Mouse (Mus musculus) CH12.LX (cell line): Measurements from ENCODE around the gene Cda. TPM values are rescaled to one million over a fixed set of nuclear protein-coding genes. Genes with fewer than 3 reads are reported as not detected.

ENCODE experiments used
- DNase-seq: peaks from one replicate; pipeline ENCODE4 v3.0.0-alpha.2; 2013; ENCODE audit errors: extremely low read depth
- H3K27ac ChIP-seq: 2 replicates; pipeline ENCODE4 v1.5.1; 2012; ENCODE audit warnings: low read depth, mild to moderate bottlenecking, control low read depth, moderate library complexity; ENCODE audit not compliant: insufficient read depth
- H3K27me3 ChIP-seq: replicated peaks from 2 replicates; pipeline ENCODE3; 2012; ENCODE audit warnings: inconsistent platforms
- H3K36me3 ChIP-seq, 2 experiments: replicated peaks in 1 of 2; 2 replicates each; pipeline versions ENCODE3 to v1.6.1; 2012; ENCODE audit warnings: inconsistent platforms in 1 of 2, low read length in 1 of 2, mild to moderate bottlenecking in 1 of 2, mixed read lengths in 1 of 2, moderate library complexity in 1 of 2; ENCODE audit not compliant: control insufficient read depth in 1 of 2, insufficient read depth in 1 of 2
- H3K4me1 ChIP-seq, 2 experiments: 2 replicates each; pipeline ENCODE4 v1.6.1; 2012; ENCODE audit warnings: inconsistent platforms in 1 of 2, moderate library complexity in 1 of 2; ENCODE audit not compliant: insufficient read depth in 2 of 2, control insufficient read depth in 1 of 2
- H3K4me2 ChIP-seq: 2 replicates; pipeline ENCODE4 v1.6.1; 2012; ENCODE audit warnings: low read depth, mild to moderate bottlenecking, control low read depth; ENCODE audit not compliant: poor library complexity, insufficient read depth, severe bottlenecking
- H3K4me3 ChIP-seq, 3 experiments: fragments of 150-350 bp in 1 of 3; sonication (generic) in 1 of 3; replicated peaks in 1 of 3; 2 replicates each; pipeline versions ENCODE3 to v1.5.1; 2011 to 2012; ENCODE audit warnings: low read depth in 2 of 3, low read length in 2 of 3, mild to moderate bottlenecking in 2 of 3, moderate library complexity in 2 of 3, control low read depth in 1 of 3, improper control_type of control experiment in 1 of 3, inconsistent platforms in 1 of 3, mixed read lengths in 1 of 3; ENCODE audit not compliant: poor library complexity in 1 of 3
- H3K79me2 ChIP-seq: replicated peaks from 2 replicates; pipeline ENCODE4 v1.6.1; 2012; ENCODE audit warnings: mild to moderate bottlenecking, moderate library complexity; ENCODE audit not compliant: control insufficient read depth, poor library complexity, insufficient read depth, severe bottlenecking; ENCODE audit errors: extremely low read depth
- H3K9ac ChIP-seq: 2 replicates; pipeline ENCODE4 v1.6.1; 2012; ENCODE audit warnings: low read depth, mild to moderate bottlenecking, control low read depth, moderate library complexity; ENCODE audit not compliant: insufficient read depth
- H3K9me3 ChIP-seq: replicated peaks from 2 replicates; pipeline ENCODE3; 2012; ENCODE audit warnings: low read length, inconsistent platforms, mixed read lengths
- BHLHE40 ChIP-seq: IDR thresholded peaks from 2 replicates; pipeline ENCODE4 v1.6.1; 2011; ENCODE audit warnings: mild to moderate bottlenecking, low read depth, low read length, improper control_type of control experiment
- CTCF ChIP-seq, 2 experiments: IDR thresholded peaks in 1 of 2; conservative IDR thresholded peaks in 1 of 2; 2 replicates each; pipeline ENCODE4 v1.5.1; 2011 to 2012; ENCODE audit warnings: low read depth in 2 of 2, low read length in 2 of 2, improper control_type of control experiment in 1 of 2, inconsistent platforms in 1 of 2, mild to moderate bottlenecking in 1 of 2, moderate library complexity in 1 of 2
- E2F4 ChIP-seq: IDR thresholded peaks from 2 replicates; pipeline ENCODE4 v1.6.1; 2011; ENCODE audit warnings: low read depth, low read length, improper control_type of control experiment; ENCODE audit not compliant: insufficient replicate concordance
- EP300 ChIP-seq: IDR thresholded peaks from 2 replicates; pipeline ENCODE4 v1.6.1; 2011; ENCODE audit warnings: low read length, improper control_type of control experiment
- ETS1 ChIP-seq: conservative IDR thresholded peaks from 2 replicates; pipeline ENCODE4 v1.6.1; 2012; ENCODE audit warnings: low read depth, mild to moderate bottlenecking, inconsistent platforms, low read length, improper control_type of control experiment, moderate library complexity
- HCFC1 ChIP-seq: IDR thresholded peaks from 2 replicates; pipeline ENCODE4 v1.6.1; 2012; ENCODE audit warnings: low read depth, mild to moderate bottlenecking, inconsistent platforms, low read length, improper control_type of control experiment
- MEF2A ChIP-seq: IDR thresholded peaks from 2 replicates; pipeline ENCODE4 v1.6.1; 2014; ENCODE audit warnings: low read depth, mild to moderate bottlenecking, inconsistent platforms, low read length, improper control_type of control experiment, borderline replicate concordance
- MYC ChIP-seq: IDR thresholded peaks from 2 replicates; pipeline ENCODE4 v1.6.1; 2011; ENCODE audit warnings: low read depth, mild to moderate bottlenecking, improper control_type of control experiment, low read length
- NELFE ChIP-seq: IDR thresholded peaks from 2 replicates; pipeline ENCODE4 v1.6.1; 2011; ENCODE audit warnings: low read depth, low read length, improper control_type of control experiment
- SMC3 ChIP-seq: IDR thresholded peaks from 2 replicates; pipeline ENCODE4 v1.6.1; 2011; ENCODE audit warnings: low read depth, low read length, improper control_type of control experiment
- TBP ChIP-seq: conservative IDR thresholded peaks from 2 replicates; pipeline ENCODE4 v1.6.1; 2011; ENCODE audit warnings: low read depth, low read length, improper control_type of control experiment
- TCF12 ChIP-seq: IDR thresholded peaks from 2 replicates; pipeline ENCODE4 v1.6.1; 2014; ENCODE audit warnings: low read depth, mild to moderate bottlenecking, inconsistent platforms, low read length, improper control_type of control experiment
- UBTF ChIP-seq: IDR thresholded peaks from 2 replicates; pipeline ENCODE4 v1.6.1; 2012; ENCODE audit warnings: low read depth, mild to moderate bottlenecking, inconsistent platforms, low read length, improper control_type of control experiment, moderate library complexity
- USF1 ChIP-seq: IDR thresholded peaks from 2 replicates; pipeline ENCODE4 v1.6.1; 2014; ENCODE audit warnings: low read depth, mild to moderate bottlenecking, inconsistent platforms, low read length, improper control_type of control experiment
- USF2 ChIP-seq: conservative IDR thresholded peaks from 2 replicates; pipeline ENCODE4 v1.6.1; 2011; ENCODE audit warnings: low read depth, low read length, improper control_type of control experiment
- ZC3H11A ChIP-seq: IDR thresholded peaks from 2 replicates; pipeline ENCODE4 v1.6.1; 2012; ENCODE audit warnings: low read depth, mild to moderate bottlenecking, inconsistent platforms, low read length, improper control_type of control experiment
- ZMIZ1 ChIP-seq: IDR thresholded peaks from 2 replicates; pipeline ENCODE4 v1.6.1; 2012; ENCODE audit warnings: low read depth, mild to moderate bottlenecking, inconsistent platforms, low read length, improper control_type of control experiment
- ZNF384 ChIP-seq: IDR thresholded peaks from 2 replicates; pipeline ENCODE4 v1.6.1; 2012; ENCODE audit warnings: low read depth, low read length, improper control_type of control experiment, inconsistent platforms
- dilution Hi-C: fragments of 300-500 bp; cut with MboI; formaldehyde crosslinking; loops from 2 replicates; pipeline ENCODE4 v1.14.3; 2020; ENCODE audit warnings: low sequenced_read_pairs; ENCODE audit not compliant: extremely low pct_unique_long_range_greater_than_20kb, extremely low pct_ligation_motif_present
- in situ Hi-C: fragments of 300-500 bp; cut with MboI; formaldehyde crosslinking; loops from 3 replicates; pipeline ENCODE4 v1.14.3; 2019; ENCODE audit warnings: low sequenced_read_pairs, low pct_ligation_motif_present, low pct_unique_long_range_greater_than_20kb, mixed read lengths
- polyA plus RNA-seq: library from polyadenylated mRNA; unstranded; fragments of >175 nt; gene quantifications from 2 replicates; pipeline ENCODE4 v1.2.1, GENCODE M21; 2012; ENCODE audit warnings: low read depth; ENCODE audit not compliant: insufficient read length
- total RNA-seq, 2 experiments: library from RNA; depleted of rRNA; stranded (reverse); fragments of 300-350 nt in 1 of 2; fragments of >200 nt in 1 of 2; gene quantifications; 2 replicates each; pipeline ENCODE4 v1.2.3; 2012 to 2014

Gene Cda
- total and polyA plus RNA-seq, 3 experiments, result not detected

DNA sequence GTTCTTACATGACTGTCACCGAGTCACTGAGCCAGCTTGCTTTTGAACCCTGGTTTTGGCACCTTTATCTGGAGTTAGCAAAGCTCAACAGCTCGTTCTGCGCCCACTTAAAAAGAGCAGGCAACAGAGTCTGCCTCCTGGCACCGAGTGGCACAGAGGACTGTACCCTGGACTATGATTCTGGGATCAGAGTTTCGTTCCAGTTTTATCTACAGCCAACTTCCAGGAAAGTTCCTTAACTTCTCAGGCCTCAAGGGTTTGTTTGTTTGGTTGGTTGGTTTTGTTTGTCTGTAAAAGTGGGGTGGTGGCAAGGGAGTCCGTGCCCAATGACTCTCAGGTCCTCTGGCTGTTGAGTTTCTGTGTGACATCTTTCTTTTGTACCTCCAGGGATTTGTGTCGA, 19.1 kb downstream of the Cda start:
- H3K36me3 ChIP-seq, result no peaks in the 10 kb centered on the region
- H3K4me1 ChIP-seq, result no peaks in the 10 kb centered on the region
- H3K27ac ChIP-seq, result no peak overlapping the region
- dilution Hi-C loops (no loop called here), in situ Hi-C loops (no loop called here)
- no peak overlapping the region for H3K9ac ChIP-seq
- no peak overlapping the region for H3K4me3 ChIP-seq
- TF ChIP-seq ETS1, result no peak
- TF ChIP-seq CTCF (conservative IDR thresholded peaks at IDR 0.05 in 1 of 2, IDR thresholded peaks at IDR 0.05 in 1 of 2; ENCODE audit: low read depth in 2 of 2, low read length in 2 of 2), result no peak
- TF ChIP-seq MYC, result no peak
- TF ChIP-seq USF1, result no peak
- no peak for TF ChIP-seq TBP
- no peak for TF ChIP-seq MEF2A
- TF ChIP-seq UBTF, result no peak
- no peak for TF ChIP-seq HCFC1
- TF ChIP-seq BHLHE40, result no peak
- TF ChIP-seq EP300, result no peak
- no peak overlapping the region for H3K4me2 ChIP-seq
- no peak for DNase-seq
- no peaks in the 10 kb centered on the region for H3K79me2 ChIP-seq
- H3K27me3 ChIP-seq, result peaks cover 93% of the 10 kb centered on the region
- peaks cover 11% of the 10 kb centered on the region for H3K9me3 ChIP-seq

DNA sequence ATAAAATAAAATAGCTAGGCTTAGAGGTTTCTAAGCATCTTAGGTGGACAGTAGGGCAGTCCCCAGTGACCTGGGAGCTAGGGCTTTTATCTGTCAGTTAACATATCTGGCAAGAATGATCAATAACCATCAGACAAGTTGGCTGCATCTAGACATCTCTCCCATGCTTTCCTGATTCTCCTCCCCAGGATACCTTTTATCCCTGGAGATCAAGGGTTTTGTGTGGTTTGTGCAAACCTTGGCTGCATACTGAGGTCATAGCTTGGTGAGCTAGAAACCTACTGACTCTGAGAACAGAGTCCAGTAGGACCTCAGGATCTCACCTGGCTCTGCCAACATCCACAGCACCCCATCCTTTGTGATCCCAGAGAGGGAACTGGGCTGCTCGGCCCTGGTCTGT, 20.5 kb downstream of the Cda start:
- in situ Hi-C loops (no loop called here), dilution Hi-C loops (no loop called here)
- H3K36me3 ChIP-seq, result no peaks in the 10 kb centered on the region

More for the DNA sequence above, 20.5 kb downstream of the Cda start:
- no peak for DNase-seq
- H3K4me3 ChIP-seq, result no peak overlapping the region
- H3K27ac ChIP-seq, result no peak overlapping the region
- no peaks in the 10 kb centered on the region for H3K4me1 ChIP-seq
- peaks cover 93% of the 10 kb centered on the region for H3K27me3 ChIP-seq
- no peak for TF ChIP-seq EP300
- no peak for TF ChIP-seq NELFE
- TF ChIP-seq USF1, result no peak
- no peak for TF ChIP-seq ZMIZ1
- no peak for TF ChIP-seq SMC3
- no peak for TF ChIP-seq TBP
- TF ChIP-seq TCF12, result no peak
- TF ChIP-seq E2F4, result no peak
- no peak for TF ChIP-seq USF2
- TF ChIP-seq ZC3H11A, result no peak
- TF ChIP-seq ZNF384, result no peak
- no peaks in the 10 kb centered on the region for H3K79me2 ChIP-seq
- H3K4me2 ChIP-seq, result no peak overlapping the region
- peaks cover 11% of the 10 kb centered on the region for H3K9me3 ChIP-seq
- H3K9ac ChIP-seq, result no peak overlapping the region
